Mouse (Mus musculus) cerebellum, adult 11-12 months (tissue): ENCODE data around the gene Ebf4.

Experiments
- DNase-seq: peaks from one replicate; pipeline ENCODE4 v3.0.0; 2022

Gene Ebf4

GRCm38 (mm10) chr2:130294936-130295277, at the start of gene Ebf4:
Ebf4 (plus strand) TSS chr2:130295169.
- DNase-seq = no peak

GRCm38 (mm10) chr2:130246912-130247311, 48.1 kb upstream of the Ebf4 start:
- DNase-seq = no peak

GRCm38 (mm10) chr2:130248226-130248625, 46.7 kb upstream of the Ebf4 start:
- DNase-seq = no peak

DNA sequence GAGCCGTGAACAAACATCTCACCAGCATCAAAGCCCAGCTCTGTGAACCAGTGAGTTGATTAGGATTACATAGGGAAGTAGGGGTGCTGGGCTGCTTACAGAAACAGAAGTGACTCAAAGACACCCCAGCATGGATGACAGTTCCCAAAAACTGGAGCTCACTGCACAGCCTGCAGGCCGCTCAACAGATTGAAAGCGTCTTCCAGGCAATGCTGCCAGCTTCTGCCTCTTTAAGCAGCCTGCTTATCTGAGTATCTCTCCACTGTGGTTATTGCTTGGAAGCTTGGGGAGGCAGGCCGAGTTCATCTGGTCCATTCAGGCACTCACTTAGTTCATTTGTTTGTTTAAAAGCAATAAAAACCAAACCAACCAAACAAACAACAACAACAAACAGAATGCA, 38.2 kb upstream of the Ebf4 start:
- DNase-seq = no peak

DNA sequence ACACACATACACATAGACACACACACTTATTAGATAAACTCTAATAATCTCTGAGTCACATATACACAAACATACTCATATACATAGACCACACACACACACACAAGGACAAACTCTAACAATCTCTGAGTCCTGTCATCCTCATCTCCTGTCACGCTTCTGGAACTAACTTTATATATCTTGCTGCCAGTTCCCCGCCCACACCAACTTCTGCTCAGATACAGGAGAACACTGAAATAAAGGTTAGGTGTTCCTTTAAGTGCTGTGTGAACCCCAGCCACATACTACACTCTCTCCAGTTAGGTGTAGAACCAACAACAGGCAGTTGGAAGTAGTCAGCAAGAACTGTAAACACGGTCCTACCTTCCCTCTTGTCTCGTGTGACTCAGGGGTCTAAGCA, 34.1 kb upstream of the Ebf4 start:
- DNase-seq = no peak

DNA sequence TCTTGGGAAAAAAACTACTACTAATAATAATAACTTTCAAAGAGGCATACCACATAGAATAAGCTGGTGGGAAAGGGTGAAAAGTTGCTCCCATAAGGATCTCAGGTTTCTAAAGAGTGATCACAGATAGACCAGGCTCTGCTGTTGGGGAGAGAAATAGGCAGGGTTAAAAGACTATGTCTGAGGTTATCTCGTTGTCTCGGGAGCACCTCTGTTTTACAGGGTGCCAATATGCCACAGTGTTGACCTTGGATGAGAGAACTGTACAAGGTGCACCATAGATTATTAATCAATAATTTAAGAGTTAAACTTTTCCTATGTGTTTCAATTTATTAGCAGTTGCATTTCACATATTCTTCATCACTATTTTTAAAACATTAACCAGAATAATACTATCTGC, 33.1 kb upstream of the Ebf4 start:
- DNase-seq = no peak

GRCm38 (mm10) chr2:130262398-130262797, 32.6 kb upstream of the Ebf4 start:
- DNase-seq = no peak

DNA sequence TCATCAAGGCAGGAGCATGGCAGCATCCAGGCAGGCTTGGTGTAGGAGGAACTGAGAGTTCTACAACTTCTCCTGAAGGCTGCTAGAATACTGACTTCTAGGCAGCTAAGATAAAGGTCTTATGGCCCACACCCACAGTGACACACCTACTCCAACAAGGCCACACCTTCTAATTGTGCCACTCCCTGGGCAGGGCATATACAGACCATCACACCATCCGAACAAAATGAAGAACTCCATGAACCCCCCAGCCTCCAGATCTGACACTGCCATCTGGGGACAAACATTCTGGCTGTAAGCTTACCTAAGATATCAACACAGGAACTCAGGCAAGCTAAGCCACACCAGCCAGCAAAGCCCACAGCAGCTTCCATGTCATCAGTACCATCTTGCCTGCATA, 29.4 kb upstream of the Ebf4 start:
- no peak for DNase-seq

- DNase-seq = no peak
Observed at GRCm38 (mm10) chr2:130268074-130268473, 26.9 kb upstream of the Ebf4 start.

DNA sequence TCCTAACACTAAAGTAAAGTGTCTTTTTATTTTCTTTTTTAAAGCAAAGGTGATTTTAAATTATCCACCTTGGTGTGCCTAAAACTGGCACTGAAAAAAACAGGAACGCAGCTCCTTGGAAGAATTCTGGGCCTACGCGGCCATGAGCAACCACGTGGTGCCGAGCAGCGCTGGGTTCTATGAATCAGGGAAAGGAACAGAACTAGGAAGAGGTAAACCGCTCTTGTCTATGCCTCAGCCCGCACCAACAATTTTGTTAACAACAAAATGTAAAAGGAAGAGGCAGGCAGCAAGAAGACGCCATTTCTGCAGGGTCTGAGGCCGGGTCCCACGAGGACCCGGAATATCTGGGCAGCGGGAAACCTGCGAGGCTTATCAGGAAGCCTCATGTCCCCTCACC, 21.2 kb upstream of the Ebf4 start:
- no peak for DNase-seq

DNA sequence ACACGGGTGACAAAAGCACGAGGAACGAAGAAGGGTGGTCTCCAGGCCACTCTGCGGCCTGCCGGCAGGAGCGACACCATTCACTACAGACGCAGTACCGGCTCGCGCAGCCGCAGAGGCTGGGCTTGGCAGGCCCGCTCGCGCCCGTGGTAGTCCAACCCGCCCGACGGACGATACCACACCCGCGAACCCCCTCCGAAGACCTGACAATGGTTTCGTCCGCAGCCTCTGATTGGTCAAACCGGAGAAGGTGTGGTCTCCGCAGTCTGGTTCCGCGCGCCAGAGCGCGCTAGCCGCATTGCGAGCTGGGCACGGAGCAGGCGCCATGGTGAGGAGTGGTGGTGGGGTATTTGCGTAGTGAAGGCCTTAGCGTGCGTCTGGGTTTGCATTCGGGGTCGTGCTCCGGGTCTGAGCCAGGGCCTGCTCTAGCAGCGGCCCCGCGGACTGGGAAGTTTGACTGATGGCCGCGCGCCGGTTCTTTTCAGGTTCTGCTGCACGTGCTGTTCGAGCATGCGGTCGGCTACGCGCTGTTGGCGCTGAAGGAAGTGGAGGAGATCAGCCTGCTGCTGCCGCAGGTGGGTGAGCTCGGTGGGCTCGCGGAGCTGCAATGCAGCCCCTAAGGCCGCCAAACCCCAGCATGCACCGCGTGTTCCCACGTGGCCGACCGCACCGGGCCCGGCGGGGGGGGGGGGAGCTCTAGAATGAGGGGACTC, 20.7 kb upstream of the Ebf4 start, which contains the start of gene Nop56:
Gene Nop56, plus strand, starts transcription at position 282 of the 713 bp plus-strand sequence.
- peak; percentile 99 for DNase-seq

DNA sequence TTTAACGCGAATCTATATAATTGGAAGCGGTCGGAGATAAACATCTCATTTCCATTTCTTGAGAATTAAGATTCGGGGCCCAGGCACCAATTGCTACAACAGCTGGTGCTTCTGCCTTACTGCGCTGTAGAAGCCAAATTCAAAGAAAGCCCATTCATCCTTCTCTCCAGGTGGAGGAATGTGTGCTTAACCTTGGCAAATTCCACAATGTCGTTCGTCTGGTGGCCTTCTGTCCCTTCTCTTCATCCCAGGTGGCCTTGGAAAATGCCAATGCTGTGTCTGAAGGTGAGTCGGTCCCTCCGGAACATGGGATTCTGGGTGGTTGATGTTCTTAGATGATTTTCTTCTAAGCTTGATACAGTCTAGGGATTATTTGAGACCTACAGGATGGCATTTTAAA, 20.1 kb upstream of the Ebf4 start:
- DNase-seq = no peak

DNA sequence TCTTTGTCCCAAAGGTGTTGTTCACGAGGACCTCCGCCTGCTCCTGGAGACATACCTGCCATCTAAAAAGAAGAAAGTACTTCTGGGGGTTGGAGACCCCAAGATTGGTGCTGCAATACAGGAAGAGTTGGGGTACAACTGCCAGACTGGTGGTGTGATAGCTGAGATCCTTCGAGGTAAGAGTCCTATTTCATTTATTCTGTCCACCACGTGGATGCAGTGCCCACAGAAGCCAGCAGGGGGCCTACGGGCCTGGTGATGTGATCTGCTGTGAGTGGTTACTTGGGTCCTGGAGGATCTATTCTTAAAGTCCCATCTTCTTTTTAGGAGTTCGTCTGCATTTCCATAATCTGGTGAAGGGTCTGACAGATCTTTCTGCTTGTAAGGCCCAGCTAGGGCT, 19.3 kb upstream of the Ebf4 start:
- DNase-seq = no peak

DNA sequence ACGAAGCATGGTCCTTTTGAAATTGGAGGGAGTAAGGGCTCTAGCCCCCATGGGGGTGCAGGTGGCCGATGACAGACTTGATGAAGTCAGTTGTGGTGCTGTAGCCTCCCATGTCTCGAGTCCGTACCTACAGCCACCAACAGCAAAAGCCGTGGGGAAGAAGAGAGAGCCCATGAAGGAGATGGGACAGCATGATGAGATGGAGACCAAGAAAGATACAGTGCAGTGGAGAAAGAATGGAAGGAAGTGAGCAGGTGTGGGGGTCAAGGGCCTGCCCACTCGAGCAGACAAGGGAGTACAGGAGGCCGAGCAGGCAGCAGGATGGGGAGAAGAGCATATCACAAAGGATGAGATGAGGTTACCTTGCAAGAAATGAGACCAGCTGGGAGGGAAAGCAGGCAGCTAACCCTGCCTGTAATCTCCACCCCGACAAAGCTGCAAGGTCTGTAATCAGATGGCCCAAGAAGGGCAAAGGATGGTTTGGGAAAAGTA, 15.3 kb upstream of the Ebf4 start:
- DNase-seq = no peak

DNA sequence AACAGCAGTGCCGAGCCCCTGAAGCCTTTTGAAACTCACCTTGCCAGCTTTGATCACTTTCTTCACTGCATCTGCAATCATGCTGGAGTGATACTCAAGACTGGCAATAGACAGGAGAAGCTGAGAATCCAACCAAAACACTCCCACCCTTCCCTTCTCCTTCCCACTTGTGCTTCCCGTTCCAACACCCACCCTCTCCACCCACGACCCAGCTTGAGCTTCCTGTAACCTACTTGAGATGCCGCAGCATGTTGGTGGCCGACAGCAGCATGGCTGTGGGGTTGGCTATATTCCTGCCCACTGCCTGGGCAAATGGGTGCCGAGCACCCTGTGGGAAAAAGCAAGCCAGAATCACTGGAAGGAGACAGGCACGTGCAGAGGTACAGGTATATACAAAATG, 14.7 kb upstream of the Ebf4 start:
- DNase-seq = no peak

GRCm38 (mm10) chr2:130280818-130281217, 14.2 kb upstream of the Ebf4 start:
- DNase-seq = no peak

DNA sequence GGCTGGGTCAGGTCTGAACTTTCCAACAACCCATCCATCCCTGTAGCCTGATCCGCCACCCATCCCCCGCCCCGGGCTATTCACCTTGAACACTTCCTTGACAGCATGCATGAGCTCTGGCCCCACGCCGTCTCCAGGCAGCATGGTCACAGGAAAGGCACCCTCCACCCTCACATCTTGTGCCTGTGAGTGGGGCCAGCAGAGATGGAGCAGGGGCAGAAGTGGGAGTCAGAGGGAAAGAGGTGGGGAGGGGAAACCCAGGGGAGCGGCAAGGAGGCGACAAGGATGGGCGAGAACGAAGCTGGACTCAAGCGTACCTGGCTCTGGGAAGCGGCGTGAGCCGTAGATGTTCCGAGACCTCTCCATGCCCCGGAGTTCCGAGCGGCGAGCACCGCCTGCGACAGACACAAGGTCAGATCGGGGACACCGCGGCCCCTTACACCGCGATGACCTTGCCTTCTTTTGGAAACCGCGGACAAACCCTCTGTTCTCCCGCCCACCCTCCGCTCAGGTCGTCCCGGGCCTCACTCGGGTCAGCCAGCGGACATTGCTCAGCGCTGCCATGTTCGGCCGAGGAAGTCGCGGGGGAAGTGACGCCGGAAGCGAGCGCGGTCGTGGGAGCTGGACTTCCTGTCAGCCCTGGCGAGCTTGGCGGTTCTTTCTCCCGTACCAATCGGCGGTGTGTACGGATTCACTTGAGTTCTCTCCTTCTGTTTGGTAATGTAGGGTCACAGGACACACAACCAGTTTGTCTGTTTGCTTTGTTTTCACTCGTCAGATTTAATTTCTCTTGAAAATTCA, 10.9 kb upstream of the Ebf4 start, which contains the start of gene Idh3b:
Gene Idh3b, minus strand, starts transcription at position 694 of the 801 bp plus-strand sequence.
- DNase-seq = peak; percentile 85

DNA sequence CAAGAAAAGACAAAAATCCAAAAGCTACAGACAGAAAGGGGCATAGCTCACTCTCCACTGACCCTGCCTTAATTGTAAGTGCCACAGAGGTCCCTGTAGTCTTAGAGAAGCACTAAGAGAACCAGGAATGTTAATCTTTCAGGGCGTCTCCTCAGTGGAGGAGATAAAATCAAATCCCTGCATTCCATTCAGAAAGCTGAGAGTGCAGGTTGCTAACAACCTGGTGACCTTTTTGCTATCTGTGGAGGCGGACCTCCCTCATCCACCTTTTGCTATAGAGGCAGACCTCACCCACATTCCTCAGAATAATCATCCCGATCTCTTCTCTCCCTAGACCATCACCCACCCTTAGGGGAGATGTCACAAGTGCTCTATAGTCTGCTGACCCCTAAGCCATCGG, 5.9 kb upstream of the Ebf4 start:
- DNase-seq = no peak

- peak; percentile 70 for DNase-seq
Observed at GRCm38 (mm10) chr2:130291434-130291833, 3.5 kb upstream of the Ebf4 start.

DNA sequence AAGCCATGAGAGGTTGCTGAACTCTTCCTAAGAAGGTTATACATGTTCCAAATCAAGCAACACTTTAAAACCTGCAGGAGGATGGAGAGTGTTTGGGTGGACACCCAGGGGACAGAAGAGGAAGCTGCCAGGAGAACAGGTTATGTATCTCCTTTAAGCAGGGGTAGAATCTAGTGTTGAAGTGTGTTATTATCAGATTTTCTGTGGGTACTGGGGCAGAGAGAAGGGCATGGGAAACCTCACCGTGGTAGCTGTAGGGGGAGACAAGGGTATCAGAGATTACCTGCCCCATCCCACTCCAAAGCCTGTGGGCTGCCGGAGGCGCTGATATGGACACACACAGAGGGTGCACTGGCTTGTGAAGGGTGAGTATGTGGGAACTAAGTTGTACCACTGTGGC, 2.0 kb upstream of the Ebf4 start:
- no peak for DNase-seq

DNA sequence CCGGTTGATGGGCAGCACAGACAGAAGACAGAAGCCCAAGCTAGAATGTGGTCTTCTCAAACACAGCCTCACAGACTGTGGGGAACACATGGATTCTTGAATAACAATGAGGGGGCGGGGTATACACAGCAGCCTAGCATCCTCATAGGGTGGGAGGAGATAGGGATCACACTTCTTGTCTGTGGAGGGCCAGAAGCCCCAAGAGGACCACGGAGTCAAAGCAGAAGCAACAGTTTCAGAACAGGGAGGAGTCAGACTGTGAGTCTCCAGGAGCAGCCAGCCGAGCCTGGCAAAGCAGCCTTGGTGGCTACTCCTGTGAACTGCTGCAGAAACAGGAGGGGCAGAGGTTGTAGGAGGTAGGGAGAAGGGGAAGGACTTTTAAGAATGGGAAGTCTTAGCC, 1.5 kb upstream of the Ebf4 start:
- DNase-seq = no peak

GRCm38 (mm10) chr2:130294218-130294935, 592 bp upstream of the Ebf4 start:
- no peak for DNase-seq

GRCm38 (mm10) chr2:130295331-130296133, 563 bp downstream of the Ebf4 start:
- DNase-seq = no peak
